Mouse (Mus musculus): ENCODE measurements at regions not wholly inside any gene's neighbourhood (a gene's known extent, or its start where the extent isn't known, plus 50 kb on each side); places are given as distances from the start of the nearest gene placed in this dataset.

DNA sequence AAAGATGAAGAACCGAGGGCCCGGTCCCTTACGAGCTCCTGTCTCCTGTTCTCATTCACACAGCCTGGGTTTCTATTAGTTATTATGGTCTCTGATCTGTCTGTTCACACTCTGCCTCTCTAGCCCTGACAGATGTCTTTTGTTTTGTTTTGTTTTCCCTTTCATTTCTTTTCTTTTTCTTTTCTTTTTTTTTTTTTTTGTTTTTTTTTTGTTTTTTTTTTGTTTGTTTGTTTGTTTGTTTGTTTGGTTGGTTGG is 55.8 kb upstream of the Cpm start:
- Histone ChIP-seq H3K4me2 (ENCODE audit: low read depth, low read length) (no peak overlapping the region), H3K9ac (ENCODE audit: low read length) (no peak overlapping the region), H3K4me3 (ENCODE audit: low read length) (no peak overlapping the region), H3K36me3 (ENCODE audit: control insufficient read depth, insufficient read depth, low read length) (no peaks in the 10 kb centered on the region), H3K27ac (ENCODE audit: low read length) (no peak overlapping the region), H3K27me3 (ENCODE audit: control insufficient read depth, insufficient read depth, low read depth, low read length) (peaks cover 3% of the 10 kb centered on the region; the same call in 1 of the 2 replicates), H3K9me3 (ENCODE audit: control insufficient read depth, low read length) (0 out of 2 replicates have a peak, but pooled peaks cover 2% of the 10 kb centered on the region), H3K4me1 (replicated peaks; ENCODE audit: control insufficient read depth, insufficient read depth, low read length) (peaks cover 10% of the 10 kb centered on the region; the same call in 1 of the 2 replicates)
- ATAC-seq (ENCODE audit: low read depth) = no peak
- WGBS = 84% methylated on average over 3 of the region's 3 CpGs

DNA sequence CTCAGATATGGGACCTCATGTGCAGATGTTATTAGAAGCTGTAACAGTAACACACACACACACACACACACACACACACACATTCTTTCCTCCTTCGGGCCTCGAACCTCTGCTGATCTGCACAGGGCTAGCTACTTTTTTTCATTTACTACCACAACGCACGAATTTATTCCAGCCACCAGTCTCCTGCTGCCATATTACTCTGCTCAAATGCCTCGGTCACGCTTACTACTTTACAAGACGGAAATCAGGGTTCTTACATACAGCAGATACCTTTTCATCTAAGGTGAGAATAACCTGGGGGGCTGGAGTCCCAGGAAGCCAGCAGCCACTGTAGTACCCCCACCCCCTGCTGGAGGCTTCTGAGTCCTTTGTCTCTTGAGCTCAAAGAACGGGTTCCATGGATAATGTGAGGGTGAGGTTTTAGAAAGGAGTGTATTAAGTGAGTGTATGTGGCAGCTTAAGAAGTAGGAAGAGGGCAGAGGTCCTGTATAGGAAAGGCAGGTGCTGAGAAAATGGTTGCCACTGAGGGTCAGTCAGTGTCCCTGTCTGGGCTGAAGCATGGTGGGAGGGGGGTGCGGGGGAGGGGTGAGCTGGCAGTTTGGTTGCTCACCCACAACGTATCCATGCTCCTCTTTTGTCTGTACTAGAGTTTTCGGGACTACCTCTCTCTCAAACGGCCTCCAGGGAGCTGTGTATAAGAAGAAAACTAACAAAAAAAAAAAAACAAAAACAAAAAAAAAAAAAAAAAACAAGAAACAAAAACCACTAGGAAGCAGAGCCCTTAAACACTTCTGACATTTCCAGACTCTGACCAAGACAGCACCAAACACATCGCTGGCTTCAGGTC is 56.3 kb upstream of the Cpm start:
- Histone ChIP-seq H3K4me1 (replicated peaks; ENCODE audit: control insufficient read depth, insufficient read depth, low read length) (peaks cover 10% of the 10 kb centered on the region; the same call in 1 of the 2 replicates), H3K9ac (ENCODE audit: low read length) (no peak overlapping the region), H3K4me3 (ENCODE audit: low read length) (no peak overlapping the region), H3K27ac (ENCODE audit: low read length) (no peak overlapping the region), H3K9me3 (ENCODE audit: control insufficient read depth, low read length) (0 out of 2 replicates have a peak, but pooled peaks cover 2% of the 10 kb centered on the region), H3K36me3 (ENCODE audit: control insufficient read depth, insufficient read depth, low read length) (no peaks in the 10 kb centered on the region), H3K4me2 (ENCODE audit: low read depth, low read length) (no peak overlapping the region), H3K27me3 (ENCODE audit: control insufficient read depth, insufficient read depth, low read depth, low read length) (peaks cover 3% of the 10 kb centered on the region; the same call in 1 of the 2 replicates)
- no peak for ATAC-seq (ENCODE audit: low read depth)
- WGBS = 58% methylated on average over 13 of the region's 13 CpGs

DNA sequence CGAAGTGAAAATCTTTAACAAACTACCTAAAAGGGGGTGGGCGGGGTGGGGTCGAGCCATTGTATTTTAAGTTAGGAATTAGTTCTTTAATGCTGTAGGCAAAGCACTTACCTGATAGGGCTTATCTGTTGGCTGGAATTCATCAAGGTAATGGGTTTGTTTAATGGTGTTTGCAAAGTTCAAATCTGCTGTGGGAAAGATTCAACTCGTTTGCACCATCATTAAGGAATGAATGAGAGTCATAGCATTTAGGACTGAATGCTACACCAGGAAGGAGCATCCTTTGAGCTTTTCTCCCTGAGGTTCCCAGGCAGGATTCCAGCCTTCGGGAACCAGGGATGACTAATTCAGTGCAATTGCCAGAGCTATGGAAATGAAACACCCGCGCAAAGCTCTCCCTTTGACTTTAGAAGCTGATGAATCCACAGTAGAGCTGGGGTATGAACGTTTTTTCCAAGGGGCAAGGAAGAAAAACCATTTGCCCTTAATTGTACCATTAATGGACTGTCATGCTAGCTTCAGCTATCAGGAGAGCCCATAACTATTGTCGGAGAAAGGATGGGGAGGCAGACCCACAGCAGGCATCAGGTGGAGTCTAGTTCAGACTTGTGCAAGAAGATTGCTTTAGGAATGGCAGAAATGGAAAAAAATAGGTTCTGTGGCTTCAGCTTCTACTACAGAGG is 57.3 kb upstream of the Cpm start:
- peaks cover 10% of the 10 kb centered on the region; the same call in 1 of the 2 replicates for H3K4me1 ChIP-seq (replicated peaks; ENCODE audit: control insufficient read depth, insufficient read depth, low read length)
- no peak for ATAC-seq (ENCODE audit: low read depth)
- peaks cover 3% of the 10 kb centered on the region; the same call in 1 of the 2 replicates for H3K27me3 ChIP-seq (ENCODE audit: control insufficient read depth, insufficient read depth, low read depth, low read length)
- H3K9ac ChIP-seq (ENCODE audit: low read length) = no peak overlapping the region
- no peak overlapping the region for H3K27ac ChIP-seq (ENCODE audit: low read length)
- H3K4me2 ChIP-seq (ENCODE audit: low read depth, low read length) = peak overlapping the region; percentile 82
- WGBS = 14% methylated on average over 9 of the region's 9 CpGs
- H3K36me3 ChIP-seq (ENCODE audit: control insufficient read depth, insufficient read depth, low read length) = no peaks in the 10 kb centered on the region
- H3K4me3 ChIP-seq (ENCODE audit: low read length) = peak overlapping the region; percentile 48
- 0 out of 2 replicates have a peak, but pooled peaks cover 2% of the 10 kb centered on the region for H3K9me3 ChIP-seq (ENCODE audit: control insufficient read depth, low read length)

DNA sequence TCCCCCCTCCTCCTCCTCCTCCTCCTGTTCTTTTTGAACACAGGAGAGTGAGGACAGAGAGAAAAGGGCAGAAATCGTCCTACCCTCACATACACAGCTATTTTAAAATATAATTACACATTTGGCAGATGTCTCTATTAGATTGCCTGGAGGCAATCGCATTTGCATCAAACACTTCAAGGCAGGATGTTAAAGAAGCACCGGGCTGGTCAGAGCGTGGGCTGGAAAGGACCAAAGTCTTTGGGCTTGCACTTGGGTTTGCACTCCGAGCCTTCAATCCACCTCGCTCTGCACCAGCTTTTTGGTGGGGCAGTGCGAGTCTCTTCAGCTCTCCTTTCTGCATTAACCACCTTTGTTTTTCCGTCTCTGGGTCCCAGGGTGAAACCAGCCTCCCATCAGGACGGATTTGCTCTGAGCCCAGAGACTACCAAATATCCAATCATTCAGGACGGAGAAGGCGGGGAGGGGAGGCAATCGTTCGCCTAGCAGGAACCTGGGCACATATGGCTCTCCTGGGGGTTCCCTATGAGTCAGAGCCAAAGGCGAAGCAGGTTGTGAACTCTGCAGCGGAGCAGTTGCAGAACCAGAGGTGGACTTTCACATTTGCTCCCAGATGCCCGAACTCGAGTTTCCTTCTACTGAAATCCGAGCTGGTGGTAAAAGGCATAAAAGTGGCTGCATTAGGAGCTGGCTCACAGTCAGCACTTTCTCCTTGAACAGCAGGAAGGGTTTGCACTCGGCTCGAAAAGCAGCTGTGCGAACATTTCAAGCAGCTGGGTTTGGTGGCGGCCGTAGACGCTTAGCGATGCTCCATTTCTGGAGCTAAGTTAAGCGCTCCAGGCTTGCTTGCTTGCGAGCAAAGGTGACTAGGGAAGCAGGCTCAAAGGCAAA is 58.1 kb upstream of the Cpm start:
- H3K27me3 ChIP-seq (ENCODE audit: control insufficient read depth, insufficient read depth, low read depth, low read length) = peaks cover 3% of the 10 kb centered on the region; the same call in 1 of the 2 replicates
- no peaks in the 10 kb centered on the region for H3K36me3 ChIP-seq (ENCODE audit: control insufficient read depth, insufficient read depth, low read length)
- peak overlapping the region; percentile 82 for H3K4me2 ChIP-seq (ENCODE audit: low read depth, low read length)
- peak overlapping the region; percentile 48 for H3K4me3 ChIP-seq (ENCODE audit: low read length)
- no peak overlapping the region for H3K27ac ChIP-seq (ENCODE audit: low read length)
- peaks cover 10% of the 10 kb centered on the region; the same call in 1 of the 2 replicates for H3K4me1 ChIP-seq (replicated peaks; ENCODE audit: control insufficient read depth, insufficient read depth, low read length)
- 1% methylated on average over 27 of the region's 27 CpGs for WGBS
- ATAC-seq (ENCODE audit: low read depth) = peak; percentile 67
- H3K9me3 ChIP-seq (ENCODE audit: control insufficient read depth, low read length) = peaks cover 3% of the 10 kb centered on the region; the same call in 1 of the 2 replicates
- H3K9ac ChIP-seq (ENCODE audit: low read length) = peak overlapping the region; percentile 59

DNA sequence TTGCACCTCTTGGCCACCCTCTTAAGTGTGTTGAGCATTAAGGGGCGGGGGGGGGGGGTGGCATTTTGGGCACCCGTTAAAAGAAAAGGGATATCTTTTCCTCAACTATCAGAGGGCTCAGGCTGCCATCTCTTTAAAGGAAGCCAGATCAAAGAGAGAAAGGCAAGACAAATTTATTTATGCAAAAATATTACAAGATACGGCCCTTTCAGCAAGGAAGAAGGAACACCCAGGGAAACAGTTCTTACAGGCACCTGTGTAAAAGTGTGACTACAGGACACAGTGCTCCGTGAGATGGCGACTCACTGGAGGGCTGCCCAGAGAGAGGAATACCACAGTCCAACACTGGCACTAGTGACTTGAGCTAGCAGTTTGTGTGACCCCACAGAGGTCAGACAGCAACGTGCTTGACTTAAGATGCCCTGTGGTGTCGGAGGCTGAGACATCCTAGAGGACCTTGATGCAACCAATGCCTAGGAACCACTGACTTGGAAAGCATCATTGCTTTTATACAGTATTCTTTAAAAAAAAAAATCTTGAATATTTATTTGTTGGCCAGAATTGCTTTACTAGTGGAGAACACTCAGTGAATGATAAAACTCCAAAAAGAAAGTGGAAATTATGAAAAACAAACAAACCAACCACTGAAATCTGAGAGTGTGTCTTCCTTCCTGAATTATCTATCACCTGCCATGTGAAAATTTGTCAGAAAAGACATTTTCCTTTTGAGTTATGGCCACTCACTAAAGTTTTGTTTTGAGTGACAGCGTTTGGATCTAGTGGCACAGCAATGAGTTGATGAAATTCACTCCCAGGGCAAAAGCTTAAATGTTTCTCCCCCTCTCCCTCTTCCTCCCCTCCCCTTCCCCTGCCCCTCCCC is 59.0 kb upstream of the Cpm start:
- peaks cover 4% of the 10 kb centered on the region; the same call in 1 of the 2 replicates for H3K9me3 ChIP-seq (ENCODE audit: control insufficient read depth, low read length)
- no peak overlapping the region for H3K9ac ChIP-seq (ENCODE audit: low read length)
- no peaks in the 10 kb centered on the region for H3K36me3 ChIP-seq (ENCODE audit: control insufficient read depth, insufficient read depth, low read length)
- peaks cover 3% of the 10 kb centered on the region; the same call in 1 of the 2 replicates for H3K27me3 ChIP-seq (ENCODE audit: control insufficient read depth, insufficient read depth, low read depth, low read length)
- H3K27ac ChIP-seq (ENCODE audit: low read length) = no peak overlapping the region
- peak overlapping the region; percentile 82 for H3K4me2 ChIP-seq (ENCODE audit: low read depth, low read length)
- ATAC-seq (ENCODE audit: low read depth) = no peak
- no peak overlapping the region; the same call in 1 of the 2 replicates for H3K4me3 ChIP-seq (ENCODE audit: low read length)
- peaks cover 10% of the 10 kb centered on the region; the same call in 1 of the 2 replicates for H3K4me1 ChIP-seq (replicated peaks; ENCODE audit: control insufficient read depth, insufficient read depth, low read length)
- 33% methylated on average over 8 of the region's 8 CpGs for WGBS

DNA sequence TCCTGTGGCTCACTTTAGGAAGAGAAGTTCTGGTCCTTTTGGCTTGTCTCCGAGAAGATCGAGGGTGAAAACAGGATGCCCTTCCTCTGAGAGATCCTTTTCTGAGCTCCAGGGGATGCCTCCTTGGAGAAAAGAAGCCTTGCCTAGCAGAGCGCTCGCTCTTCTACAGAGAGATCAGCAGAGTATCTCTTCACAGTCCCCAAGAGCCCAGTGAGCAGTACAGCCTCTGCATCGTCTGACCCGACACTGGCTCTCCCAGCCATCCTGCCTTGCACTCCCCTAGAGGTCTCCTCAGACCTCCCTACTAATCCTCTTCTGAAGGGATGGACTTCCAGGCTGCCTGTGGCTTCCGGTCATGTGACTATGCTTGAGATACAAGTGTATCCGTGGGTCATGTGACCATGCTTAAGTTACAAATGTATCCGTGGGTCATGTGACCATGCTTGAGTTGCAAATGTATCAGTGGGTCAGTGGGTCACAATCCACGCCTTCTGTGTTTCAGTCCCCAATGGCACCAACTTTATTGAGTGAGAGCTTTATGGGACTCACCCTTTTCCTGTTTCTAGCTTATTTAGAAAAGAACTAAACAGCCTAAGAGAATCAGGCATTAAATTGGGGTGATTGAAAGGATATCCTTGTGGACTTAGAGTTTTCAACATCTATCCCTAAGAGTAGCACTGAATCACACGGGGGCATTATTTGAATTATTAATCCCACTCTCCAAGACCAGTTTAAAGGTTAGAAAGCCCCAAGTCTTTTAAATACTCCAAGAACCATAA is 59.8 kb upstream of the Cpm start:
- H3K27me3 ChIP-seq (ENCODE audit: control insufficient read depth, insufficient read depth, low read depth, low read length) = peaks cover 3% of the 10 kb centered on the region; the same call in 1 of the 2 replicates
- no peak overlapping the region for H3K27ac ChIP-seq (ENCODE audit: low read length)
- no peak overlapping the region for H3K4me2 ChIP-seq (ENCODE audit: low read depth, low read length)
- no peak overlapping the region for H3K4me3 ChIP-seq (ENCODE audit: low read length)
- H3K9me3 ChIP-seq (ENCODE audit: control insufficient read depth, low read length) = peaks cover 4% of the 10 kb centered on the region; the same call in 1 of the 2 replicates
- H3K36me3 ChIP-seq (ENCODE audit: control insufficient read depth, insufficient read depth, low read length) = no peaks in the 10 kb centered on the region
- WGBS = 71% methylated on average over 11 of the region's 11 CpGs
- no peak for ATAC-seq (ENCODE audit: low read depth)
- H3K4me1 ChIP-seq (replicated peaks; ENCODE audit: control insufficient read depth, insufficient read depth, low read length) = peaks cover 10% of the 10 kb centered on the region; the same call in 1 of the 2 replicates
- H3K9ac ChIP-seq (ENCODE audit: low read length) = no peak overlapping the region

DNA sequence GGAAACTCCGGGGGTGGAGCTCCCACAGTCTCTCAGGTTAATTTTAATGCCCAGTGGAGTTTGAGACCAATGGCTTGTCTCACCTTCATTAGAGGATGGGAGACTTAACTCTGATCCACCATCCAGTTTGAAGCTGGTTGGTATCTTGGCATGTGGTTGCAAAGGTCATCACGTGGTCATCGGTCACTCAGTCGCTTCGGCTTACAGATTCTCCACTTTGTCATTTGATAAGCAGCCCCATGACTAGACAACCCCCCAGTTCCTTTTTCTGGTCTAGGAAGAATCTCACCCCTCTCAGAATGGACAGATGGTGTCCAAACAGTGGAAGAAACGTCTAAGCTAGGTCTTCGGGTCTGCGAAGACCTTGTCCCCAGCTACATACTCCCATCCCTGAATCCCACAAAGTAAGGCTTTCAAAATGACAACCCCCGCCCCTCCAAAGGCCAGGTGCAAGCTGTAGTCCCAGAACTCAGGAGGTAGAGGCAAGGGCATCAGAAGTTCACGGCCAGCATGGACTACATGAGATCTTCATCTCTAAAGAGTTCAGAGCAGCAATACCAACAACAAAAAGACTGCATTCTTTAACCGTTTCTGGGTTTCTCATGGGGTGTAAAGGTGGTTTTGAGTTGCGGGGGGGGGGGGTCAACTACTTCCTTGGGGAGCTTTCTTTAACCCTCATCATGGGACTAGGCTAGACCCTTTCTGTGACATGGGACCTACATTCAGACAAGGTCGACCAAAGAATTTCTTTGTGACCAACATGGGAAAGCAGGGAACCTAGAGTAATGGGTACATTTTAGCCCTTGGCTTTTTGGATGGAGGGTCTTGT is 60.6 kb upstream of the Cpm start:
- WGBS = 87% methylated on average over 13 of the region's 13 CpGs
- ATAC-seq (ENCODE audit: low read depth) = no peak
- H3K27ac ChIP-seq (ENCODE audit: low read length) = no peak overlapping the region

More for the DNA sequence above, 60.6 kb upstream of the Cpm start:
- Histone ChIP-seq H3K4me2 (ENCODE audit: low read depth, low read length) (no peak overlapping the region), H3K36me3 (ENCODE audit: control insufficient read depth, insufficient read depth, low read length) (no peaks in the 10 kb centered on the region), H3K4me1 (replicated peaks; ENCODE audit: control insufficient read depth, insufficient read depth, low read length) (peaks cover 10% of the 10 kb centered on the region; the same call in 1 of the 2 replicates), H3K9me3 (ENCODE audit: control insufficient read depth, low read length) (peaks cover 2% of the 10 kb centered on the region; the same call in 1 of the 2 replicates), H3K27me3 (ENCODE audit: control insufficient read depth, insufficient read depth, low read depth, low read length) (peaks cover 3% of the 10 kb centered on the region; the same call in 1 of the 2 replicates), H3K4me3 (ENCODE audit: low read length) (no peak overlapping the region), H3K9ac (ENCODE audit: low read length) (no peak overlapping the region)

Data from lung, embryonic 16.5 days (tissue).